Mouse (Mus musculus): ENCODE measurements around the gene Slc35c1.
"Not testable (repeated sequence)": the region's sequence is repeated elsewhere in the genome, so short reads cannot be mapped to it uniquely, and the experiment has no call there.

Gene Slc35c1

GRCm38 (mm10) chr2:92476580-92476979, 16.2 kb upstream of the Slc35c1 start:
- not testable (repeated sequence) for DNase-seq (ENCODE audit: low read depth, low spot score)

GRCm38 (mm10) chr2:92475711-92476110, 15.4 kb upstream of the Slc35c1 start:
- DNase-seq (ENCODE audit: low read depth, low spot score), result no peak

- DNase-seq (ENCODE audit: low read depth, low spot score), result no peak
Measured at GRCm38 (mm10) chr2:92474920-92475319, 14.6 kb upstream of the Slc35c1 start.

- no peak for DNase-seq (ENCODE audit: low read depth, low spot score)
Measured at GRCm38 (mm10) chr2:92471886-92472670, 11.7 kb upstream of the Slc35c1 start.

- DNase-seq (ENCODE audit: low read depth, low spot score), result no peak
Measured at GRCm38 (mm10) chr2:92464690-92465089, 4.4 kb upstream of the Slc35c1 start.

GRCm38 (mm10) chr2:92461215-92461614, 877 bp upstream of the Slc35c1 start:
- no peak for DNase-seq (ENCODE audit: low read depth, low spot score)

- DNase-seq (ENCODE audit: low read depth, low spot score), result peak; percentile 95
Measured at GRCm38 (mm10) chr2:92459141-92459920, 1.0 kb downstream of the Slc35c1 start.

- no peak for DNase-seq (ENCODE audit: low read depth, low spot score)
Measured at GRCm38 (mm10) chr2:92458481-92458880, 1.9 kb downstream of the Slc35c1 start.

GRCm38 (mm10) chr2:92456970-92457530, 3.3 kb downstream of the Slc35c1 start:
- DNase-seq (ENCODE audit: low read depth, low spot score), result no peak

- DNase-seq (ENCODE audit: low read depth, low spot score), result no peak
Measured at GRCm38 (mm10) chr2:92455704-92456103, 4.6 kb downstream of the Slc35c1 start.

GRCm38 (mm10) chr2:92454166-92454565, 6.2 kb downstream of the Slc35c1 start:
- no peak for DNase-seq (ENCODE audit: low read depth, low spot score)

- DNase-seq (ENCODE audit: low read depth, low spot score), result no peak
Measured at GRCm38 (mm10) chr2:92451126-92451525, 9.2 kb downstream of the Slc35c1 start.

GRCm38 (mm10) chr2:92447121-92447740, 13.1 kb downstream of the Slc35c1 start:
- peak; percentile 53 for DNase-seq (ENCODE audit: low read depth, low spot score)

GRCm38 (mm10) chr2:92446656-92447055, 13.7 kb downstream of the Slc35c1 start:
- peak; percentile 69 for DNase-seq (ENCODE audit: low read depth, low spot score)

GRCm38 (mm10) chr2:92445890-92446289, 14.4 kb downstream of the Slc35c1 start:
- peak; percentile 63 for DNase-seq (ENCODE audit: low read depth, low spot score)

- DNase-seq (ENCODE audit: low read depth, low spot score), result no peak
Measured at GRCm38 (mm10) chr2:92444376-92444775, 16.0 kb downstream of the Slc35c1 start.

GRCm38 (mm10) chr2:92443313-92443712, 17.0 kb downstream of the Slc35c1 start:
- DNase-seq (ENCODE audit: low read depth, low spot score), result no peak

GRCm38 (mm10) chr2:92442419-92443001, 17.8 kb downstream of the Slc35c1 start:
- DNase-seq (ENCODE audit: low read depth, low spot score), result peak; percentile 91

GRCm38 (mm10) chr2:92440432-92440831, 19.9 kb downstream of the Slc35c1 start:
- no peak for DNase-seq (ENCODE audit: low read depth, low spot score)

GRCm38 (mm10) chr2:92438567-92438966, 21.8 kb downstream of the Slc35c1 start:
- DNase-seq (ENCODE audit: low read depth, low spot score), result peak; percentile 86

GRCm38 (mm10) chr2:92437875-92438274, 22.5 kb downstream of the Slc35c1 start:
- peak; percentile 97 for DNase-seq (ENCODE audit: low read depth, low spot score)

- DNase-seq (ENCODE audit: low read depth, low spot score), result no peak
Measured at GRCm38 (mm10) chr2:92437366-92437765, 23.0 kb downstream of the Slc35c1 start.
